Mouse (Mus musculus): ENCODE data around the gene Dagla.

DNA sequence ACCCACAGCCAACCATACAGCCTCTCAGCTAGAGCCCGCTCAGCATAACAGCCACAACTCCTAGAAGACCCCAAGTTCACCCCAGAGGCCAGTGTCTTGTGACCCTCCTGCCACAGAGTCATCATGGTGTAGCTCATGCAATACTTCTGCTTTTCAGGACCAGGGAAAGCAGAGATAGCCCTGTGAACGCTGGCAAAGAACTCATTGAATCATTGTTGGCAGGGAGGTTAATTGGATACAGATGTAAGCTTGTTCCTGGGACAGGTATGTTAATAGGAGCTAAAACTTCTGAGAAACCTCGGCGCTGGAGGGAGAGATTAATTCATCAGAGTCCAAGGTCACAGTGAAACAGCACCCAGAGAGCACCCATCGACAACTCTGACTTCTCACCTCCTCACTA, 36.0 kb upstream of the Dagla start:
- TF ChIP-seq CTCF (IDR thresholded peaks at IDR 0.05; ENCODE audit: borderline replicate concordance, extremely low read depth, insufficient read depth, insufficient read length) (no peak), POLR2A (IDR thresholded peaks at IDR 0.05; ENCODE audit: borderline replicate concordance, extremely low read depth, insufficient read depth, insufficient read length, poor library complexity, severe bottlenecking) (no peak)
